Mouse (Mus musculus) forebrain, embryonic 15.5 days (tissue): ENCODE results near the gene Exoc3l. TPM values are rescaled to one million over a fixed set of nuclear protein-coding genes. Genes with fewer than 3 reads are reported as not detected.

Source experiments
- ATAC-seq: fragments of 200-750 bp; cut with Nextera tagmentation; replicated peaks from 2 replicates; pipeline ENCODE4 v1.8.0; 2017; ENCODE audit warnings: mild to moderate bottlenecking, moderate TSS enrichment, moderate library complexity
- H3K27ac ChIP-seq: fragments of 300-500 bp; sonication (generic); replicated peaks from 2 replicates; pipeline ENCODE4 v1.5.1; 2015; ENCODE audit warnings: mild to moderate bottlenecking, inconsistent platforms
- H3K27me3 ChIP-seq: fragments of 300-500 bp; sonication (generic); 2 replicates; pipeline ENCODE4 v1.6.1; 2015; ENCODE audit warnings: inconsistent platforms
- H3K36me3 ChIP-seq: fragments of 300-500 bp; sonication (generic); 2 replicates; pipeline ENCODE4 v1.6.1; 2015; ENCODE audit warnings: mild to moderate bottlenecking, inconsistent platforms
- H3K4me1 ChIP-seq: fragments of 300-500 bp; sonication (generic); 2 replicates; pipeline ENCODE4 v1.6.1; 2015; ENCODE audit warnings: inconsistent platforms
- H3K4me2 ChIP-seq: fragments of 300-500 bp; sonication (generic); replicated peaks from 2 replicates; pipeline ENCODE4 v1.6.1; 2015; ENCODE audit warnings: mild to moderate bottlenecking, inconsistent platforms
- H3K4me3 ChIP-seq: fragments of 300-500 bp; sonication (generic); 2 replicates; pipeline ENCODE4 v1.5.1; 2015; ENCODE audit warnings: mild to moderate bottlenecking, inconsistent platforms
- H3K9ac ChIP-seq: fragments of 300-500 bp; sonication (generic); replicated peaks from 2 replicates; pipeline ENCODE4 v1.6.1; 2015; ENCODE audit warnings: mild to moderate bottlenecking, inconsistent platforms
- H3K9me3 ChIP-seq: fragments of 300-500 bp; sonication (generic); 2 replicates; pipeline ENCODE4 v1.6.1; 2016; ENCODE audit warnings: inconsistent platforms
- WGBS: fragments of 180-500 bp; shearing (Covaris S2); methylation state at CpG from one replicate; pipeline ENCODE4 v1.1.7; 2015; ENCODE audit warnings: mixed read lengths; 5-methylcytosine and 5-hydroxymethylcytosine counted together
- polyA plus RNA-seq: library from polyadenylated mRNA; unstranded; fragments of >200 nt; fragmentation: Nextera tagmentation; extraction: Ambion mirVana; gene quantifications from 2 replicates; pipeline ENCODE4 v1.2.1, GENCODE M21; 2015

Gene Exoc3l
- 10.1 and 11.9 TPM in 2 replicates for polyA plus RNA-seq

DNA sequence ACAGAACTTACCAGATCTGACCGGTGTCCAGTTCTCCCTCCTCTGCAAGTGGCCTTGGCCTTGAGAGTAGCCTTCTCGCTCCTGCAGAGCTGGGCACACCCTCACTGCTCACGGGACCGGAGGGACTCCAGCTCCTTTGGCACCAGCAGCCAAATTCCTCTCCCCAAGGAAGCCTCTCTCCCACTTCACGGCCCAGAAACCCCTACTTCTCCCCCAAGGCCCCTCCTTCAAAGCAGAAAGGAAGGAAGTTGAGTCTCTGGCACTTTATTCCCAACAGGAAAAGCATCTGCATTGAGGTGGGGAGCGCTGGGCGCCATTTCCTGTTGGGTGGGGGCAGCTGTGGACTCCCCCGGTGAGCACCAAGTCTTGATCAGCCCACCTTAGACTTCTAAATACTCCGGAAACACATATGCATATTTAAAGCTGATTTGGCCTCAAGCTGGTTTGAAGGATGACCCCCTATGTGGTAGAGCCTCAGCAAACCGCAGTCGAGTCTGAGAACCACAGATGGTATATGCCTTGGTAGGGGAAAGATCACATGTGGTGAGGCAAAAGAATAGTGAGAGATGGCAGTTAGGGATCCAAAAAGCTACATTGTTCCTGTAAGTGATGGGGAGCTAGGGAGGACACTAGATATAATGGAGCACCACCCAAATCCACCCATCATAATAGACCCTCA, at the start of gene Exoc3l:
Gene Exoc3l (minus strand): TSS at position 207 of the 679 bp plus-strand sequence.
- H3K4me2 ChIP-seq, result peak within 1 kb of the TSS; percentile 70
- peak within 1 kb of the TSS; percentile 14; the same call in 1 of the 2 replicates for H3K27ac ChIP-seq
- no peaks in the 10 kb centered on the region for H3K27me3 ChIP-seq
- no peaks in the 10 kb centered on the region for H3K9me3 ChIP-seq
- 0 out of 2 replicates have a peak within 1 kb of the TSS, but pooled peaks have one; percentile 87 for H3K9ac ChIP-seq
- ATAC-seq, result no peak
- H3K4me3 ChIP-seq, result peak within 1 kb of the TSS; percentile 88; the same call in 1 of the 2 replicates
- WGBS, result 77% methylated on average over 11 of the region's 11 CpGs
- H3K36me3 ChIP-seq, result peaks cover 16% of the 10 kb centered on the region
- peaks cover 26% of the 10 kb centered on the region for H3K4me1 ChIP-seq

DNA sequence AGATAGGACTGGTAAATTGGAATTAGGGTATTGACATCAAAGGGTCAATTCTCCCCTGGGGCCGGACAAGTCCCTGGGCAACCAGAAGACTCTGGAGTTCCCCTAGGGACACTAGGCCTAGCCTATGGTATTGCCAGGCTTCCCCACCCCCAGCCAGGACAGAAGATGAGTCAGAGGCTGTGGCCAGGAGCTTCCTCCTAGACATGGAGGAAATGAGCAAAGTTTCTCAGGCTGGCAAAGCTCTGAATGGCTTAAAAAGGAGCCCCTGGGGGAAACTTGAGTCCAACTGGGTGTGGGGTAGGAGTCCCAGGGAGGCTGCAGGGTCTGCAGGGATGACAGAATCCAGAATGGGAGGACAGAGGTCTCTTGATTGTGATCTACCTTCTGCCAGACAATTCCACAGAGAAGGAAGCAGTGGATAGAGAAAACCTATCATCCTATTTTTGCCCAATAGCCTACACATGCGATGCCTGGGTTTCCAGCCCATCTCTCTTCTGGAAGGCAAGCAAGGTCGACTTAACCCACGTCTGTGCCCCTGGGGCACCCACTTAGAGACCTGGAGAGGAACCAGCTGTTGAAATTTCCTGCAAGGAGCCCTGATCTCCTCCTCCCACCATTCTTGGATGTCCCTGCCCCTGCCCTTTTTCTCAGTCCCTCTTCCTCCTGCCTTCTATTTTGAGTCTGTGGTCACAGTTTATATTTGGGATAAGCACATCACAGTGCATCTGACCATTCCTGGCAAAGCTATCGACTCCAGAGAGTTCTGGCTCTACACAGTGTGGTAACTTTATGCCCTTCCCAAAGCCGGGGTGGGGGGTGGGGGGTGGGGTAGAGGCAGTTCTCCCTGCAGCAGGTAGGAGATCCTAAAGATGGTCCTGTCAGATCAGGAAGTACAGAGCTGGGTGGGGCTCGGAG, 49.4 kb upstream of the Exoc3l start:
- Histone ChIP-seq H3K4me1 (peaks cover 27% of the 10 kb centered on the region), H3K27me3 (no peaks in the 10 kb centered on the region), H3K9me3 (no peaks in the 10 kb centered on the region), H3K4me2 (no peak overlapping the region), H3K9ac (no peak overlapping the region), H3K36me3 (no peaks in the 10 kb centered on the region), H3K4me3 (no peak overlapping the region), H3K27ac (no peak overlapping the region)
- 74% methylated on average over 7 of the region's 7 CpGs for WGBS
- ATAC-seq, result no peak

DNA sequence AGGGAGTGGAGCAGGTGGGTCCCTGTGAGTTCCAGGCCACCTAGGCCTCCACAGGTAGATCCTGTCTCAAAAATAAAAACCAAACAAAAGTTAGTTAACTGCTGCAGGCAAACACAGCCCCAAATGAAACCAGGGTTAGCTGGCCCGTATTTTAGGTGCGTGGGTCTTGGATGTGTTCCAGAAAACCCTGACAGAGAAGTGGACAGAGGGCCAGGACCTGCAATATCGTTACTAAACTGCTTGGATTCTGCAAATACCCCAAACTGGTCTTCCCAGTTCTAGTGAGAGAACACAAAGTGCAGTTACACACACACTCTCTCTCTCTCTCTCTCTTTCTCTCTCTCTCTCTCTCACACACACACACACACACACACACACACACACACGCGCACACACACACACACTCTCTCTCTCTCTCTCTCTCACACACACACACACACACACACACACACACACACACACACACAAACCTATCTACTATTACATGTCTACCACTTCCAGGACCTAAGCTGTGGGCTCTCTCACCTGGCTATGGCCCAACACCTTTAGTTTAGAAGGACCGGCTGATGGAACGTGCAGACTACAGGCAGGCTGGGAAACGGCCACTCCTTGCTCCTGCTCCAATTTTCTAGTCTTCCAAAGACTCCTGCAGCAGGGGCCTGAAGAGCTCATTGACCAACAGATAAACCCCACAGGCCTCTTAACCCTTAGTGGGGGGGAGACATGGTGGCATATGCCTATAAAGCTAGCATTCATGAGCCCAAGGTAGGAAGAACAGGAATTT, 48.1 kb upstream of the Exoc3l start:
- no peaks in the 10 kb centered on the region for H3K27me3 ChIP-seq
- no peak overlapping the region for H3K4me3 ChIP-seq
- no peak overlapping the region for H3K4me2 ChIP-seq
- H3K36me3 ChIP-seq, result no peaks in the 10 kb centered on the region
- no peak overlapping the region for H3K27ac ChIP-seq
- H3K9me3 ChIP-seq, result no peaks in the 10 kb centered on the region
- WGBS, result 71% methylated on average over 8 of the region's 8 CpGs
- no peak for ATAC-seq
- no peak overlapping the region for H3K9ac ChIP-seq
- peaks cover 18% of the 10 kb centered on the region for H3K4me1 ChIP-seq

DNA sequence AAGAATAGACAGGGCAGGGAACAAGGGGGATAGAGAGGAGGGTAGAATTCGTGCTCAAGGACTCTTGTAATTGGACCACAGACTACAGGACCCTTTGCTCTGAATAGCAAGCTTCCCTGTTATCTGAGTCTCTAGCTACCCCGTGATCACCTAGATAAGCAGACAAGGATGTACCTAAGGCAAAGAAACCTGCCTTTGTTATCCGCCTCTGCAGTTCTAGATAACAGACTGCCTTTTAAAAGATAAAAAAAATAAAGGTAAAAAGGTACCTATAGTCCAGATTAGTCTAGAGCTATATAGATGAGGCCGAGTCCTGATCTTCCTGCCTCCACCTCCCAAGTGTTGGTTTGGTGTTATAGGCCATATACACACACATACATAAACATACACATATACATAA, 46.9 kb upstream of the Exoc3l start:
- no peak overlapping the region for H3K4me2 ChIP-seq
- peaks cover 13% of the 10 kb centered on the region for H3K4me1 ChIP-seq
- H3K27me3 ChIP-seq, result no peaks in the 10 kb centered on the region
- no peak overlapping the region for H3K27ac ChIP-seq
- H3K9me3 ChIP-seq, result no peaks in the 10 kb centered on the region
- no peaks in the 10 kb centered on the region for H3K36me3 ChIP-seq
- H3K9ac ChIP-seq, result no peak overlapping the region
- no peak overlapping the region for H3K4me3 ChIP-seq
- no peak for ATAC-seq
- WGBS, result 79% methylated on average over 4 of the region's 4 CpGs

DNA sequence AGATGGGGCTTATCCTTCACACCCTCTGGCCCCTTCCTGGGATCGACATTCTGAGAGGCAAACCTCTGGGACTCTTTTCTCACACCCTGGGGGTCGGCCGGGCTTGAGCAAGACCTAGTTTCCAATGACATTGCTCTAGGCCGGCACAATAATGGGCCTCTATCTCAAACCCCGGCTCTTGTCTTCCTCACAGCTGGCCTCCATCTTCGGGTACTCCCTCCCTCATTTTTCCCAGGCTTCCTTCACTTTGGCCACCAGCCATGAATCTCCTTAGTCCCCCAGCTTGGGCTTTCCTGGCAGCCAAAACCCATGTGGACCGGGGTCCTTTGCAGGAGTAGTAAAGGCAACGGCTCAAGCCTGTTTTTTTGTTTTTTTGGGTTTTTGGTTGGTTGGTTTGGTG, 45.5 kb upstream of the Exoc3l start:
- H3K27me3 ChIP-seq, result no peaks in the 10 kb centered on the region
- no peaks in the 10 kb centered on the region for H3K36me3 ChIP-seq
- H3K27ac ChIP-seq, result no peak overlapping the region
- H3K9ac ChIP-seq, result no peak overlapping the region
- H3K4me1 ChIP-seq, result 0 out of 2 replicates have a peak, but pooled peaks cover 2% of the 10 kb centered on the region
- H3K9me3 ChIP-seq, result no peaks in the 10 kb centered on the region
- no peak for ATAC-seq
- H3K4me3 ChIP-seq, result no peak overlapping the region
- H3K4me2 ChIP-seq, result no peak overlapping the region
- WGBS, result 32% methylated on average over 8 of the region's 8 CpGs

DNA sequence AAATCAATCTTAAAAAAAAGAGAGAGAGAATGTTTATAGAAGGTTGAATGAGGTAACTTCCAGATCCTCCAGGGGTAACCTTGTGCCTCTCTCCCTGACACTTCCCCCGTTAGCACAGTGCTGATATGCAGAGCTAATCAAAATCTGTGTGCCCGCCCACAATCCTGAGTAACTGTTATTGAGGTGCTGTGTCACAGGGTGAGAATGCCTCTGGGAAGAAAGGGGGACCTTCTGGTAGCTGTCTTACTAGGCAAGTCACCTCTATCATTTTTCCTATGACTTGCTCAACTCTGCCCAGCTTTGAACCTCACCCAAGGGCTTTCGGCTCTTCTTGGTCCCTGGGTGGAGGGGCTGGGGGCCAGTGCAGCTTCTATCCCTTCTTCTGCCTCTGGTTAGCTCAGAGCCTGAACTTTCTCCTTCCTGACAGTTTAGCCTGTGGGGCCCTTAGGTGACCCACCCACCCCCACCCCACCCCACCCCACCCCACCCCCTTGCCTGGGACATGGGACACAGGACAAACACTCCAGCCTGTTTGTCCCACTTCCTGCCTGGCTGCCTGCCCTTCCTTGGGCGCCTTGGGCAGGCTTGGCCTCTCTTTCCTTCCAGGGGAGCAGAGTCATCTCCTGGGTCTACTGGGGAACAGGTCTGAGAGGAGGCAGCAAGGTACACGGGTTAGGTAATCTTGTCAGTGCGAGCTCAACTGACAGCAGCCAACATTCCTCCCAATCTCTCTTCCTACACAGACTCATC, 44.2 kb upstream of the Exoc3l start:
- no peaks in the 10 kb centered on the region for H3K36me3 ChIP-seq
- no peaks in the 10 kb centered on the region for H3K9me3 ChIP-seq
- no peaks in the 10 kb centered on the region for H3K4me1 ChIP-seq
- H3K4me3 ChIP-seq, result no peak overlapping the region
- WGBS, result 81% methylated on average over 6 of the region's 6 CpGs
- no peaks in the 10 kb centered on the region for H3K27me3 ChIP-seq
- H3K27ac ChIP-seq, result no peak overlapping the region
- no peak for ATAC-seq
- no peak overlapping the region for H3K9ac ChIP-seq
- H3K4me2 ChIP-seq, result no peak overlapping the region

DNA sequence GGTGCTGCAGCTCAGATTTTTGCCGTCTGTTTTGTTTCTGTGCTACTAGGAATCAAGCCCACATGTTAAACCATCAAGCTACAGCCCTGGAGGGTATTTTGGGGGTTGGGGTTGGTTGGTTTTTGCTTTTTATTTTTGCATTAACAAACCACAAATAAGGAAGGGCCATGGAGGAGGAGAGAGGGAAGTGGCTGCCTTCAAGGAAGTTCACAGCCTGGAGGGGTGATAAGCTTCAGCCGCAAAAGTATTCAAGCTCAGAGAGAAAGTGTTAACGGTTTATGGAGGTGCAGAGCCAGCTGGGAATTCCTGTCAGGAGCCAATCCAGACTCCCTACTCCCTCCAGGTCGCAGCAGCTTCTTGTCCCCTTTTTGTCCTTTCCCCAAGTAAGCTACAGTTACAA, 43.1 kb upstream of the Exoc3l start:
- H3K27me3 ChIP-seq, result no peaks in the 10 kb centered on the region
- H3K27ac ChIP-seq, result no peak overlapping the region
- WGBS, result 71% methylated on average over 4 of the region's 4 CpGs
- no peak overlapping the region for H3K9ac ChIP-seq
- H3K4me2 ChIP-seq, result no peak overlapping the region
- H3K4me1 ChIP-seq, result no peaks in the 10 kb centered on the region
- ATAC-seq, result no peak
- H3K36me3 ChIP-seq, result no peaks in the 10 kb centered on the region; the same call in 1 of the 2 replicates
- no peaks in the 10 kb centered on the region for H3K9me3 ChIP-seq
- H3K4me3 ChIP-seq, result no peak overlapping the region

DNA sequence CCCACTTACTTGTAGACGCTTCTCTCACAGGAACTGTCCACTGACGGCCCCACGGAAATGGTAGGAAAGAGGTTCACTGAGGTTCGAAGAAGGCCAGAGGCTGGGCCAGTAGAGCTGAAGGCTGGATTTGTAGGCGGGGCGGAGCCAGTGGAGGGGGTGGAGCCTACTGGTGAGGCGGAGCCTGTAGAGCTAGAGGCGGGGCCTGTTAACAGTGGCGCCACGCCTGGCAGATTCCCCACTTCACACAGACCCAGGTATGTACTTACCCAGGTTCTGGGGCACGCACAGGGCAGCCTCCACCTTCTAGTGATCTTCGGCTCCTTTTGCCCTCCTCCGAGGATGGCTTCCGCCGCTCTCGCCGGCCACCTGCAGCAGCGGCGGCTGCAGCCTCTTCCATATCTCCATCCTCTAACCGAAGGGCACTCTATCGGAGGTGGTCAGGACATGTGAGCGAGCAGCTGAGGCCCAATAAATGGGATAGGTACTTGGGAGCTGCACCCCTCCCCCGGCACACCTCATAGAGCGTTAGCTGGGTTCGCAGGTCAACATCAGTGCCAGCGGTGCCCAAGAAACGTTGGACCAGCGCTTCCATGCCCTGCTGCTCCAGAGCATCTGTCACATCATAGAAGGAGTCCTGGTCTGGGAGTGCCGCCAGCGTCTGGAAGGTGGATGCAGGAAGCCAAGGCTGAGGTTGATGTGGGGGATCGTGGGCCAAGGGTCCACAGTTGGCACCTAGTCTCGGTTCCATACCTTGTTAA, 40.7 kb upstream of the Exoc3l start:
- no peak for ATAC-seq
- Histone ChIP-seq H3K9ac (no peak overlapping the region), H3K36me3 (peaks cover 9% of the 10 kb centered on the region), H3K27me3 (no peaks in the 10 kb centered on the region), H3K27ac (no peak overlapping the region), H3K4me1 (no peaks in the 10 kb centered on the region), H3K4me3 (no peak overlapping the region), H3K9me3 (no peaks in the 10 kb centered on the region), H3K4me2 (no peak overlapping the region)
- 49% methylated on average over 32 of the region's 32 CpGs for WGBS

DNA sequence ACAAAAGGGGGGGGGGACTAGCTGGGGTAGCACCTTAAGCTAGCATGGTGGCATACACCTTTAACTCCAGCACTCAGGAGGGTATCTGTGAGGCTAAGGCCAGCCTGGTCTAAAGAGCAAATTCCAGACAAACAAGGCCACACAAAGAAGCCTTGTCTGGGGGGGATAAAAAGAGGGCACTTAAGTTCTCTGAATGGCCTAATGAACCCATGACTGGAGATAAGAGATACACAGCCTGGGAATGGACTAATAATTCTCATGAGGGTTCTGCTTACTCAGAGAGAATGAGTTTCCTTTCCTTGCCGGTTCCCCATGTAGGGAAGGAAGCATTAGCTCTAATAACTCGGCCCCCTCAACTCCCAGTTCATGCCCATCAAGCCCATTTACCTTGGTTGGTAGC, 36.6 kb upstream of the Exoc3l start:
- H3K4me1 ChIP-seq, result peaks cover under 1% of the 10 kb centered on the region
- 69% methylated on average over 2 of the region's 2 CpGs for WGBS
- no peak overlapping the region for H3K9ac ChIP-seq
- H3K9me3 ChIP-seq, result no peaks in the 10 kb centered on the region
- no peak for ATAC-seq
- no peak overlapping the region for H3K27ac ChIP-seq
- H3K36me3 ChIP-seq, result peaks cover 44% of the 10 kb centered on the region
- no peak overlapping the region for H3K4me2 ChIP-seq
- H3K27me3 ChIP-seq, result no peaks in the 10 kb centered on the region
- no peak overlapping the region for H3K4me3 ChIP-seq

DNA sequence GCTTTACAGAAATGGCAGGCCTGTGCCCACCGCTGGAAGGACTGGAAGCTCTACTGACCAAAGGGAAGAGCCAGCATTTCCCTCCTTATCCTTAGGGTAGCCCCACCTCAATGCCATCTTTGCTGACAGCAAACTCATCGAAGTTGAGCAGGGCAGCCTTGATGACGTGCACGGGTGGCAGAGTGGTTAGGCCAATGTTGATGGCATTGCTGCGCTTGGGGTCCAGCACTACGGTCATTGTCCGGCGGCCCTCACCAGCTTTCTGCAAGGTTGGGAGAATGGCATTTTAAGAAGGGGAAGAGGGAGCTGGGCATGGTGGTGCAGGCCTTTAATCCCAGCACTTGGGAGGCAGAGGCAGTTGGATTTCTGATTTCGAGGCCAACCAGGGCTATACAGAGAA, 36.0 kb upstream of the Exoc3l start:
- no peaks in the 10 kb centered on the region for H3K9me3 ChIP-seq
- no peak for ATAC-seq
- peaks cover 7% of the 10 kb centered on the region for H3K4me1 ChIP-seq
- H3K4me3 ChIP-seq, result no peak overlapping the region
- peaks cover 44% of the 10 kb centered on the region for H3K36me3 ChIP-seq
- H3K9ac ChIP-seq, result no peak overlapping the region
- no peak overlapping the region for H3K4me2 ChIP-seq
- H3K27me3 ChIP-seq, result no peaks in the 10 kb centered on the region
- H3K27ac ChIP-seq, result no peak overlapping the region
- 97% methylated on average over 9 of the region's 9 CpGs for WGBS

DNA sequence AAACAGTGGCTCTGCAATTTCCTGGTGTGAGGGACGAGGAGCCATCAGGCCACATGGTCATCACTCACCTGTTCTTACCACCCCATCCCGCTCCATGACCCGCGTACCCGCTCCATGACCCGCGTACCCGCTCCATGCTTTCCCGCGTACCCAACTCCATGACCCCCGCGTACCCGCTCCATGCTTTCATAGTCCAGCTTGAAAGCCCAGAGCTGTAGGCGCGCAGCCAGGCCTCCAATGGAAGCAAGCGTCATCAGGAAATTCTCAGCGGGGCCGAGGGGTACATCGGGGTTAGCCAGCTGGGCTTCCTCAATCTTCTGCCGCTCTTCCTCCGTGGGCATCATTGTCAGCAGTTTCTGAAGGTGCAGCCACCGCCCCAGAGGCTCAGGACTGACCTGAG, 35.6 kb upstream of the Exoc3l start:
- Histone ChIP-seq H3K9me3 (no peaks in the 10 kb centered on the region), H3K4me3 (no peak overlapping the region), H3K27ac (no peak overlapping the region), H3K27me3 (no peaks in the 10 kb centered on the region), H3K36me3 (peaks cover 44% of the 10 kb centered on the region), H3K4me1 (peaks cover 9% of the 10 kb centered on the region), H3K4me2 (no peak overlapping the region), H3K9ac (no peak overlapping the region)
- ATAC-seq, result no peak
- WGBS, result 96% methylated on average over 22 of the region's 22 CpGs
